Mouse (Mus musculus): ENCODE data around the gene Olfr1251.
"Not testable (repeated sequence)": the region's sequence is repeated elsewhere in the genome, so short reads cannot be mapped to it uniquely, and the experiment has no call there.

Olfr1251 gene

DNA sequence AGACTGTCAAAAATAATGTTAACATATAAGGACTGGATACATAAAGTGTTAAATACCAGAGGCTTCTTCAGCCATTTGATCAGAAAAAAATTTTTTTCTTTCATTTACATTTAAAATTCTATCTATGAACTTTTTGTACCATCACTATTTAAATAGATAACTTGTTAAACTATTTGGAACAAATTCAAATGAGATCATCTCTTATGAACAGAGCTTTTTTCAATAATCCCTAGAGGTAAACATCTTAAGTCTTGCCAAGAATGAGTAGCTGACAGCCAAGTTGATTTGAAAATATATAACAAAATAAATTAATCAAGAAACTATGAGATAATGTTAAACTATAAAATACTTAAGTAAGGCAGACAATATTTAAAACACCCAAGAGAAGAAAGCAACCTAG, at the start of gene Olfr1251:
TSS of gene Olfr1251 (minus strand) at position 101 of the 400 bp plus-strand sequence.
- DNase-seq, result no peak

GRCm38 (mm10) chr2:89691980-89692379, 20.2 kb upstream of the Olfr1251 start:
- no peak for DNase-seq

DNA sequence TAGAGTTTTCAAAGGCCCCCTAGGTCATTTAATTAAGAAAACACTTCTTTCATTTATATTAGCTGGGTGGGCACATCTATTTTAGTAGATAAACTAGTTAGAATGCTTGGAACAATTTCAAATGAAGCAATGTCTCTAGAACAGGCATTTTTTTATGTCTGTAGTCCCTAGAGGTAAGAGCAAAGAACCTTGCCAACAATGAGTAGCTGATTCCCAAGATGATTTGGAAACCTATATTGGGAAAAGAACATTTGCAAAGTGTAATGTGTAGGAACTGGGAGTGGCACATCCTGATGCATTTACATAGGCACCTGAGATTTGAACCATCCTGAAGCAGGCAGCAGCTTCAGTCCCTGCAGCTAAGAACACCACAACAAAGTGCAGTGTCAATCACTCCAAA, 10.4 kb downstream of the Olfr1251 start, which contains the start of gene Olfr1250:
TSS of gene Olfr1250 (minus strand) at position 101 of the 400 bp plus-strand sequence.
- DNase-seq, result no peak

GRCm38 (mm10) chr2:89634883-89635282, 36.9 kb downstream of the Olfr1251 start, which contains the start of gene Olfr1249:
Gene Olfr1249 (minus strand): TSS chr2:89634983.
- DNase-seq, result no peak

DNA sequence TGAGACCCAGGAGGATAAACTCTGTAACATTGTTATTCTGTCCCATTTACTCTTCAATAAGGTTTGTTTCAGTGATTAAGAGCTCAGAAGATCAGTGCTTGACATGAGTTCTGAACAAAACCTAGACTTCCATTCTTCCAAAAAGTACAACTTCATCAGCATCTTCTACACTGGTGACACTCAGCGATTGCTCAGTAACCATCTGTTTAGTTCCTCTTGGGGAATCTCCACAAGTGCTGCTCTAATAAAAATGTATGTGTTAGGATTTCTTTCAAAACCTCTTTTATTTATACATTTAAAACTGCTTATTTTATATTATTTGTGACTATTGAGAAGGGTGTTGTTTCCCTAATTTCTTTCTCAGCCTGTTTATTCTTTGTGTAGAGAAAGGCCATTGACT, 53.6 kb downstream of the Olfr1251 start, which contains the start of gene Olfr1248:
TSS of gene Olfr1248 (minus strand) at position 101 of the 400 bp plus-strand sequence.
- DNase-seq, result not testable (repeated sequence)
